24 mouse cellular contexts compared by ENCODE assay signal in the genomic region with DNA sequence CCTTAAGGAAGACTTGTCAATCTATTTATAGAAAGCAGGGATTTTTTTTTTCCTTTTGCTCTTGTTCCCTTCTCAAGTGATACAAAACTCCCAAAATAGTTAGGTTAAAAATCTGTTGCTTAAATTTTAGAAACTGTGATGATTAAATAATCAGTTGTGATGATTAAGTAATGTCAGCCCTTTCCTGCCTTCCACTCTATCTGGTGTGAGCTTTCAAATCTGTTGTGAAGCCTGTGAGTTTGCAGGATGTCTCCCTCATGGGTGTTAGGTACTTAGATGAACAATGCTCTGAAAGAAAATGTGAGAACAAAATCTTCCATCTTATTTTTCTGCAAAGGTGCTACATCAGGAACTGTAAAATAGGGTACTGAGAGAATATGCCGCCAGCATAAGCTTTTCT.
A peak's percentile ranks its signal among the peaks of the same experiment; 100 is the strongest.
DNase-seq lines count a peak whose midpoint lies in the region; ATAC-seq and TF ChIP-seq lines count a peak whose summit lies in the region.
"Had no signal": no experiment of that assay in that cellular context is flagged by ENCODE, and none has a peak within 500 bp of the region (broad histone marks: within the 10 kb centered on the region; RNA-seq: fewer than 3 reads in every experiment).

No protein-coding gene starts in this region.

- peak; percentile 92 for ATAC-seq in frontal cortex, adult (ENCODE audit: low TSS enrichment)
- ATAC-seq: forebrain, embryonic 14.5 days; hindbrain, postnatal 0 days; inflammation-experienced regulatory T-cells, adult 6 months; Patski had no signal

- peak overlapping the region; percentile 51 for H3K27ac ChIP-seq in left cerebral cortex, adult 2 months
- H3K27ac ChIP-seq: heart, adult 2 months; heart, embryonic 10.5 days; heart, embryonic 13.5 days; hindbrain, embryonic 14.5 days; hindbrain, postnatal 0 days had no signal

- no peak overlapping the region for H3K4me3 ChIP-seq in left cerebral cortex, adult 2 months
- H3K4me3 ChIP-seq: heart, adult 2 months; heart, embryonic 10.5 days; heart, embryonic 13.5 days had no signal

- TF ChIP-seq CTCF in left cerebral cortex, adult 2 months (IDR thresholded peaks at IDR 0.05) = no peak

- intact Hi-C loops in left cerebral cortex, adult 2 months (cut with DNase I) = loop anchor here (2.0 kb wide), 2 partner anchors 537 to 689 kb away; no protein-coding TSS in a partner anchor
- intact Hi-C loops in left cerebral cortex, postnatal 10 days (cut with DNase I) = no loop called here
- intact Hi-C loops in left cerebral cortex, postnatal 25 days (cut with DNase I) = no loop called here

- DNase-seq in frontal cortex, postnatal 14 days (ENCODE audit: low spot score in 2 of 2) = no peak
- no peak for DNase-seq in left cerebral cortex, adult 2 months (ENCODE audit: extremely low spot score in 1 of 2, low spot score in 2 of 2)
- no peak for DNase-seq in left cerebral cortex, postnatal 10 days (ENCODE audit: extremely low spot score in 1 of 2, low spot score in 2 of 2)
- peak; percentile 66 for DNase-seq in brain, adult 2 months (ENCODE audit: low read depth, low spot score)
- DNase-seq in left cerebral cortex, postnatal 25 days (ENCODE audit: low spot score in 2 of 2) = peak; percentile 13 to 54
- DNase-seq in adrenal gland, postnatal 4 days (ENCODE audit: low spot score in 2 of 2) = no peak
- DNase-seq: B cell, adult 2 months; cerebellum, adult 11-12 months; cerebellum, adult 8-10 months; cerebellum, postnatal 10 days; cerebellum, postnatal 36 days; gastrocnemius, postnatal 10 days; gastrocnemius, postnatal 36 days; heart, adult 2 months; heart, postnatal 14 days; heart, postnatal 4 days had no signal

Comparison
In these comparisons a context has a peak if more than half of its experiments do, and no peak if none do; other contexts are left out.
1. DNase-seq: peak in brain, adult 2 months (single experiment) and left cerebral cortex, postnatal 25 days (2 of 2); none in frontal cortex, postnatal 14 days (0 of 2), left cerebral cortex, adult 2 months (0 of 2), left cerebral cortex, postnatal 10 days (0 of 2) and adrenal gland, postnatal 4 days (0 of 2).